Mouse (Mus musculus): ENCODE data around the gene Krtap13-1. TPM values are rescaled to one million over a fixed set of nuclear protein-coding genes. Genes with fewer than 3 reads are reported as not detected.

The Krtap13-1 gene
- not detected in 2 replicates for polyA plus RNA-seq (2015; fragmentation: Nextera tagmentation; extraction: Ambion mirVana)

DNA sequence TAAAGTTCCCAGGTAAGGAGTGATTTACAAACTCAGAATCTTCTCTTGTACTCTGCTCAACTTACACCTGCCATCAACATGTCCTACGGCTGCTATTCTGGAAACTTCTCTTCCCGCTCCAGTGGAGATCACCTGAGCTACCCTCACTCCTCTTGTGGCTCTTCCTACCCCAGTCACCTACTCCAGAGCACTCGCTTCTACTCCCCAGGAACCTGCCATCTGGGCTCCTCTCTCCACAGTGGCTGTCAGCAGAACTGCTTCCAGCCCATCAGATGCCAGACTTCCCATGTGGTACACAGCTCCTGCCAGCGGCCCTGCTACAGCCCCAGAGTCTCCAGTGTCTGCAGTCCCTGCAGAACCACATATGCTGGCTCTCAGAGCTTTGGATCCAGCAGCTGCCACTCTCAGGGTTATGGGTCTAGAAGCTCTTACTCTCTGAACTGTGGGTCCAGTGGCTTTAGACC, at the start of gene Krtap13-1:
Gene Krtap13-1, plus strand, starts transcription at position 51 of the 464 bp plus-strand sequence.
- Histone ChIP-seq H3K27ac (ENCODE audit: low read depth) (no peak within 1 kb of the TSS), H3K4me3 (ENCODE audit: low read depth, low read length) (no peak within 1 kb of the TSS), H3K36me3 (replicated peaks; ENCODE audit: insufficient read depth, low read length) (no peaks in the 10 kb centered on the region), H3K9me3 (ENCODE audit: low read length) (no peaks in the 10 kb centered on the region), H3K9ac (replicated peaks) (no peak within 1 kb of the TSS), H3K4me2 (ENCODE audit: low read depth, low read length) (no peak within 1 kb of the TSS), H3K27me3 (ENCODE audit: insufficient read depth, low read length) (no peaks in the 10 kb centered on the region), H3K4me1 (ENCODE audit: insufficient read depth) (no peaks in the 10 kb centered on the region)
- ATAC-seq = no peak
- TF ChIP-seq EP300 (IDR thresholded peaks at IDR 0.05; ENCODE audit: low read depth) = no peak
- TF ChIP-seq CTCF (IDR thresholded peaks at IDR 0.05; ENCODE audit: low read depth) = no peak
- DNase-seq = no peak
- 58% methylated on average over 4 of the region's 4 CpGs for WGBS (ENCODE audit: insufficient replicate concordance)

DNA sequence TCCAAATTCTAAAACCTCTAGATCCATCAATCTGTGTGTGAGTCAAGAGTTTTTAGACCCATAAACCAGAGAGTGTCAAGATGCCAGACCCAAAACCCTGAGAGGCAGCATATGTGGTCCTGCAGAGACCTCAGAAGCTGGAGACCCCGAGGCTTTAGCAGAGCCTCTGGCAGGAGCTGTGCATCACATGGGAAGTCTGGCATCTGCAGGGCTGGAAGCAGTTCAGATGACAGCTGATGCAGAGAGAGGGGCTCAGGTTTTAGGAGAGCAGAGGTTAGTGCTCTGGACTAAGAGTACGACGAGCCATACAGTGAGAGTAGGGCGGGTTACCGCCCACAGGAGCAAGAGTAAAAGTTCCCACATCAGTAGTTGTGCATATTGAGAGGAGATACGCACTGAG, 49.6 kb upstream of the Krtap13-1 start:
- no peak overlapping the region for H3K27ac ChIP-seq (ENCODE audit: low read depth)
- 72% methylated on average over 6 of the region's 6 CpGs for WGBS (ENCODE audit: insufficient replicate concordance)
- H3K4me2 ChIP-seq (ENCODE audit: low read depth, low read length) = no peak overlapping the region
- TF ChIP-seq CTCF (IDR thresholded peaks at IDR 0.05; ENCODE audit: low read depth) = no peak
- TF ChIP-seq EP300 (IDR thresholded peaks at IDR 0.05; ENCODE audit: low read depth) = no peak
- no peak for DNase-seq
- no peak overlapping the region for H3K4me3 ChIP-seq (ENCODE audit: low read depth, low read length)
- H3K27me3 ChIP-seq (ENCODE audit: insufficient read depth, low read length) = no peaks in the 10 kb centered on the region
- no peaks in the 10 kb centered on the region for H3K36me3 ChIP-seq (replicated peaks; ENCODE audit: insufficient read depth, low read length)
- no peaks in the 10 kb centered on the region for H3K4me1 ChIP-seq (ENCODE audit: insufficient read depth)
- no peak for ATAC-seq
- no peaks in the 10 kb centered on the region for H3K9me3 ChIP-seq (ENCODE audit: low read length)
- H3K9ac ChIP-seq (replicated peaks) = no peak overlapping the region

- Histone ChIP-seq H3K4me3 (ENCODE audit: low read depth, low read length) (no peak overlapping the region), H3K9me3 (ENCODE audit: low read length) (no peaks in the 10 kb centered on the region), H3K4me2 (ENCODE audit: low read depth, low read length) (no peak overlapping the region), H3K4me1 (ENCODE audit: insufficient read depth) (no peaks in the 10 kb centered on the region), H3K27me3 (ENCODE audit: insufficient read depth, low read length) (no peaks in the 10 kb centered on the region), H3K9ac (replicated peaks) (no peak overlapping the region), H3K36me3 (replicated peaks; ENCODE audit: insufficient read depth, low read length) (no peaks in the 10 kb centered on the region), H3K27ac (ENCODE audit: low read depth) (no peak overlapping the region)
- no peak for TF ChIP-seq CTCF (IDR thresholded peaks at IDR 0.05; ENCODE audit: low read depth)
- no peak for TF ChIP-seq EP300 (IDR thresholded peaks at IDR 0.05; ENCODE audit: low read depth)
- WGBS (ENCODE audit: insufficient replicate concordance) = 62% methylated on average over 2 of the region's 2 CpGs
- ATAC-seq = no peak
- no peak for DNase-seq
Measured at GRCm38 (mm10) chr16:88681282-88681681, 47.4 kb upstream of the Krtap13-1 start.

GRCm38 (mm10) chr16:88696256-88696655, 32.4 kb upstream of the Krtap13-1 start:
- ATAC-seq = no peak
- Histone ChIP-seq H3K4me3 (ENCODE audit: low read depth, low read length) (no peak overlapping the region), H3K4me2 (ENCODE audit: low read depth, low read length) (no peak overlapping the region), H3K27me3 (ENCODE audit: insufficient read depth, low read length) (no peaks in the 10 kb centered on the region), H3K36me3 (replicated peaks; ENCODE audit: insufficient read depth, low read length) (no peaks in the 10 kb centered on the region), H3K4me1 (ENCODE audit: insufficient read depth) (no peaks in the 10 kb centered on the region), H3K9me3 (ENCODE audit: low read length) (no peaks in the 10 kb centered on the region), H3K9ac (replicated peaks) (no peak overlapping the region), H3K27ac (ENCODE audit: low read depth) (no peak overlapping the region)
- no peak for DNase-seq
- no peak for TF ChIP-seq CTCF (IDR thresholded peaks at IDR 0.05; ENCODE audit: low read depth)
- WGBS (ENCODE audit: insufficient replicate concordance) = 74% methylated on average over 4 of the region's 4 CpGs

- peak overlapping the region; percentile 7; the same call in 1 of the 2 replicates for H3K27ac ChIP-seq (ENCODE audit: low read depth)
- H3K27me3 ChIP-seq (ENCODE audit: insufficient read depth, low read length) = no peaks in the 10 kb centered on the region
- WGBS (ENCODE audit: insufficient replicate concordance) = 46% methylated on average over 4 of the region's 4 CpGs
- no peak overlapping the region for H3K9ac ChIP-seq (replicated peaks)
- H3K4me3 ChIP-seq (ENCODE audit: low read depth, low read length) = no peak overlapping the region
- no peak for TF ChIP-seq EP300 (IDR thresholded peaks at IDR 0.05; ENCODE audit: low read depth)
- TF ChIP-seq CTCF (IDR thresholded peaks at IDR 0.05; ENCODE audit: low read depth) = no peak
- no peak overlapping the region for H3K4me2 ChIP-seq (ENCODE audit: low read depth, low read length)
- no peaks in the 10 kb centered on the region for H3K36me3 ChIP-seq (replicated peaks; ENCODE audit: insufficient read depth, low read length)
- peak; percentile 78 for ATAC-seq
- peak; percentile 46 for DNase-seq
- H3K4me1 ChIP-seq (ENCODE audit: insufficient read depth) = no peaks in the 10 kb centered on the region
- no peaks in the 10 kb centered on the region for H3K9me3 ChIP-seq (ENCODE audit: low read length)
Measured at GRCm38 (mm10) chr16:88701072-88701864, 27.4 kb upstream of the Krtap13-1 start.

- ATAC-seq = no peak
- H3K27me3 ChIP-seq (ENCODE audit: insufficient read depth, low read length) = no peaks in the 10 kb centered on the region
- no peak within 1 kb of the TSS for H3K27ac ChIP-seq (ENCODE audit: low read depth)
- no peaks in the 10 kb centered on the region for H3K9me3 ChIP-seq (ENCODE audit: low read length)
- no peak within 1 kb of the TSS for H3K4me3 ChIP-seq (ENCODE audit: low read depth, low read length)
- no peak within 1 kb of the TSS for H3K9ac ChIP-seq (replicated peaks)
- TF ChIP-seq CTCF (IDR thresholded peaks at IDR 0.05; ENCODE audit: low read depth) (no peak), EP300 (IDR thresholded peaks at IDR 0.05; ENCODE audit: low read depth) (no peak)
- 65% methylated on average over 10 of the region's 10 CpGs for WGBS (ENCODE audit: insufficient replicate concordance)
- H3K4me2 ChIP-seq (ENCODE audit: low read depth, low read length) = no peak within 1 kb of the TSS
- no peaks in the 10 kb centered on the region for H3K36me3 ChIP-seq (replicated peaks; ENCODE audit: insufficient read depth, low read length)
- DNase-seq = no peak
- H3K4me1 ChIP-seq (ENCODE audit: insufficient read depth) = no peaks in the 10 kb centered on the region
Measured at GRCm38 (mm10) chr16:88707496-88708012, 21.1 kb upstream of the Krtap13-1 start, which contains the start of gene 2310061N02Rik. Gene 2310061N02Rik, minus strand, starts transcription at chr16:88707962.

All from liver, postnatal 0 days (tissue).